Mouse (Mus musculus) colon, adult 2 months (tissue): ENCODE measurements around the gene Vmn2r17. TPM values are rescaled to one million over a fixed set of nuclear protein-coding genes. Genes with fewer than 3 reads are reported as not detected.

Experiments used
- polyA plus RNA-seq: library from polyadenylated mRNA; depleted of rRNA; stranded (reverse); fragments of >200 nt; gene quantifications from 2 replicates; pipeline ENCODE4 v1.2.3, GENCODE M21; 2012; rRNA removed

Gene Vmn2r17
- polyA plus RNA-seq = not detected in 2 replicates

GRCm38 (mm10) chr5:109419388-109419787 is at the start of gene Vmn2r17:
TSS of gene Vmn2r17 (plus strand) at chr5:109419688.

Other genes starting within 250 kb of the Vmn2r17 start
- not detected in 2 replicates for gene Vmn2r13, start 227.5 kb upstream of the Vmn2r17 start, polyA plus RNA-seq
- gene Vmn2r14, start 195.0 kb upstream of the Vmn2r17 start, polyA plus RNA-seq = not detected in 2 replicates
- not detected in 2 replicates for gene Vmn2r15, start 122.0 kb upstream of the Vmn2r17 start, polyA plus RNA-seq
- not detected in 2 replicates for gene Vmn2r16, start 89.5 kb upstream of the Vmn2r17 start, polyA plus RNA-seq
- gene Crlf2, start 139.3 kb downstream of the Vmn2r17 start, polyA plus RNA-seq = 26.3 and 34.0 TPM in 2 replicates